Mouse (Mus musculus): Measurements from ENCODE around the gene Alad. TPM values are rescaled to one million over a fixed set of nuclear protein-coding genes. Genes with fewer than 3 reads are reported as not detected.
A peak's percentile ranks its signal among the peaks of the same experiment; 100 is the strongest.

Alad gene
- total RNA-seq, 2 experiments from 2014 or later = 81.9 to 105 TPM

- ATAC-seq (replicated peaks; ENCODE audit: low FRiP score, poor library complexity, severe bottlenecking) = no peak
Measured at GRCm38 (mm10) chr4:62518416-62519121, 1.1 kb downstream of the Alad start.

- ATAC-seq (replicated peaks; ENCODE audit: low FRiP score, poor library complexity, severe bottlenecking) = no peak
Measured at GRCm38 (mm10) chr4:62517538-62518415, 1.9 kb downstream of the Alad start.

- ATAC-seq (replicated peaks; ENCODE audit: low FRiP score, poor library complexity, severe bottlenecking) = peak; percentile 23; the same call in 1 of the 2 replicates
Measured at GRCm38 (mm10) chr4:62517046-62517445, 2.7 kb downstream of the Alad start.

GRCm38 (mm10) chr4:62516579-62516978 lies 3.1 kb downstream of the Alad start:
- ATAC-seq (replicated peaks; ENCODE audit: low FRiP score, poor library complexity, severe bottlenecking) = peak; percentile 74

- ATAC-seq (replicated peaks; ENCODE audit: low FRiP score, poor library complexity, severe bottlenecking) = peak; percentile 41
Measured at GRCm38 (mm10) chr4:62516079-62516478, 3.6 kb downstream of the Alad start.

GRCm38 (mm10) chr4:62515490-62515889 lies 4.2 kb downstream of the Alad start:
- peak; percentile 34; the same call in 1 of the 2 replicates for ATAC-seq (replicated peaks; ENCODE audit: low FRiP score, poor library complexity, severe bottlenecking)

- ATAC-seq (replicated peaks; ENCODE audit: low FRiP score, poor library complexity, severe bottlenecking) = no peak
Measured at GRCm38 (mm10) chr4:62514995-62515394, 4.7 kb downstream of the Alad start.

GRCm38 (mm10) chr4:62513998-62514506 lies 5.7 kb downstream of the Alad start:
- ATAC-seq (replicated peaks; ENCODE audit: low FRiP score, poor library complexity, severe bottlenecking) = no peak

- ATAC-seq (replicated peaks; ENCODE audit: low FRiP score, poor library complexity, severe bottlenecking) = no peak
Measured at GRCm38 (mm10) chr4:62509946-62510345, 9.8 kb downstream of the Alad start.

- no peak for ATAC-seq (replicated peaks; ENCODE audit: low FRiP score, poor library complexity, severe bottlenecking)
Measured at GRCm38 (mm10) chr4:62508839-62509238, 10.9 kb downstream of the Alad start.

- 0 out of 2 replicates have a peak, but pooled peaks have one; percentile 27 for ATAC-seq (replicated peaks; ENCODE audit: low FRiP score, poor library complexity, severe bottlenecking)
Measured at GRCm38 (mm10) chr4:62506798-62507197, 12.9 kb downstream of the Alad start.

- no peak for ATAC-seq (replicated peaks; ENCODE audit: low FRiP score, poor library complexity, severe bottlenecking)
Measured at GRCm38 (mm10) chr4:62505991-62506390, 13.7 kb downstream of the Alad start.

- no peak for ATAC-seq (replicated peaks; ENCODE audit: low FRiP score, poor library complexity, severe bottlenecking)
Measured at GRCm38 (mm10) chr4:62503374-62503970, 16.2 kb downstream of the Alad start, which contains the start of gene Hdhd3. Gene Hdhd3 (minus strand): TSS chr4:62503467.

- no peak for ATAC-seq (replicated peaks; ENCODE audit: low FRiP score, poor library complexity, severe bottlenecking)
Measured at GRCm38 (mm10) chr4:62502969-62503368, 16.7 kb downstream of the Alad start.

- ATAC-seq (replicated peaks; ENCODE audit: low FRiP score, poor library complexity, severe bottlenecking) = peak; percentile 96
Measured at GRCm38 (mm10) chr4:62501964-62502732, 17.6 kb downstream of the Alad start.

GRCm38 (mm10) chr4:62501534-62501933 lies 18.2 kb downstream of the Alad start:
- ATAC-seq (replicated peaks; ENCODE audit: low FRiP score, poor library complexity, severe bottlenecking) = no peak

GRCm38 (mm10) chr4:62500799-62501198 lies 18.9 kb downstream of the Alad start:
- no peak for ATAC-seq (replicated peaks; ENCODE audit: low FRiP score, poor library complexity, severe bottlenecking)

GRCm38 (mm10) chr4:62496815-62497214 lies 22.9 kb downstream of the Alad start:
- ATAC-seq (replicated peaks; ENCODE audit: low FRiP score, poor library complexity, severe bottlenecking) = no peak

GRCm38 (mm10) chr4:62495946-62496345 lies 23.8 kb downstream of the Alad start:
- no peak for ATAC-seq (replicated peaks; ENCODE audit: low FRiP score, poor library complexity, severe bottlenecking)
